Mouse (Mus musculus) neural tube, embryonic 12.5 days (tissue): ENCODE measurements around the gene Spire2. TPM values are rescaled to one million over a fixed set of nuclear protein-coding genes. Genes with fewer than 3 reads are reported as not detected.
"Not testable (repeated sequence)": the region's sequence is repeated elsewhere in the genome, so short reads cannot be mapped to it uniquely, and the experiment has no call there.

Experiments
- ATAC-seq: fragments of 200-750 bp; cut with Nextera tagmentation; 2 replicates; pipeline ENCODE4 v1.8.0; 2017; ENCODE audit warnings: low read depth, mild to moderate bottlenecking, moderate TSS enrichment, moderate library complexity; ENCODE audit not compliant: low FRiP score
- H3K27ac ChIP-seq: fragments of 300-500 bp; sonication (generic); 2 replicates; pipeline ENCODE4 v1.5.1; 2016
- H3K27me3 ChIP-seq: fragments of 300-500 bp; sonication (generic); replicated peaks from 2 replicates; pipeline ENCODE4 v1.6.1; 2016; ENCODE audit warnings: mild to moderate bottlenecking
- H3K36me3 ChIP-seq: fragments of 300-500 bp; sonication (generic); 2 replicates; pipeline ENCODE4 v1.6.1; 2016; ENCODE audit warnings: mild to moderate bottlenecking
- H3K4me1 ChIP-seq: fragments of 300-500 bp; sonication (generic); 2 replicates; pipeline ENCODE4 v1.6.1; 2016
- H3K4me2 ChIP-seq: fragments of 300-500 bp; sonication (generic); replicated peaks from 2 replicates; pipeline ENCODE4 v1.6.1; 2016; ENCODE audit warnings: mild to moderate bottlenecking
- H3K4me3 ChIP-seq: fragments of 300-500 bp; sonication (generic); 2 replicates; pipeline ENCODE4 v1.5.1; 2016
- H3K9ac ChIP-seq: fragments of 300-500 bp; sonication (generic); 2 replicates; pipeline ENCODE4 v1.6.1; 2016; ENCODE audit warnings: mild to moderate bottlenecking
- H3K9me3 ChIP-seq: fragments of 300-500 bp; sonication (generic); 2 replicates; pipeline ENCODE4 v1.6.1; 2016; ENCODE audit warnings: mild to moderate bottlenecking
- WGBS: fragments of 180-500 bp; shearing (Covaris S2); methylation state at CpG from one replicate; pipeline ENCODE4 v1.1.7; 2016; 5-methylcytosine and 5-hydroxymethylcytosine counted together
- polyA plus RNA-seq: library from polyadenylated mRNA; unstranded; fragments of >200 nt; fragmentation: Nextera tagmentation; extraction: Ambion mirVana; gene quantifications from 2 replicates; pipeline ENCODE4 v1.2.1, GENCODE M21; 2016

The Spire2 gene
- 35.6 and 38.3 TPM in 2 replicates for polyA plus RNA-seq

DNA sequence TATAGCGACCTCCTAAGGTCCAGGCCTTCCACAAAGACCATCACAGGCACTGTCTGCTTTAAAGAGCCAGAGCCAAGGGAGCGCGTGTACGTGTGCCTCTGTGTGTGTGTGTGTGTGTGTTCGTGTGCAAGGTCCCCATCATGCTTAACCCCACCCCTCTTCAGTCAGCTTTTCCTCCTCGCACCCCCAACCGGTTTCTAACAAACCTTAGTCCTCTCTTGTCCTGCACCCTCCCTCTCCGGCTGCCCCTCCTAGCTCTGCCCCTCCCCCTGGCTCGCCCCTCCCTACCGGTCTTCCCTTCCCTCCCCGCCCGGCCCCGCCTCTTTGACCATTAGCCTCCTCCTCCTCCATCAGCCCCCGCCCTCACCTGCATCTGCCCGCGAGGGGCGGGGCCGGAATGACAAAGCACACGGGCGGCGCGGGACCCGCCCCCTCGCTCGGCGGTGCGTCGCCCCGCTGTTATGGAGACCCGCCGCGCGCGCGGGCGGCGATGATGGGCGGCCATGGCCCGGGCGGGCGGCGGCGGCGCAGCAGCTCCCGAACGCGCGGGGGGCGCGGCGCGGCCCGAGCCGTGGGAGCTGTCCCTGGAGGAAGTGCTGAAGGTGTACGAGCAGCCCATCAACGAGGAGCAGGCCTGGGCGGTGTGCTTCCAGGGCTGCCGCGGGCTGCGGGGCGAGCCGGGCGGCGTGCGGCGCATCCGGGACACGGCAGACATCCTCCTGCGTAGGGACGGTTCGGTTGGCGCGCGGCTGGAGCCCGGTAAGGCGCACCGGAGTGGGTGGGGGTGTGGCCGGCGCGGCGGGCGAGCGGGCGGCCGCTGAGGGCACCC, at the start of gene Spire2:
Spire2 (plus strand) TSS at position 452 of the 829 bp plus-strand sequence.
- Histone ChIP-seq H3K9me3 (no peaks in the 10 kb centered on the region), H3K36me3 (no peaks in the 10 kb centered on the region), H3K4me1 (peaks cover 17% of the 10 kb centered on the region), H3K9ac (peak within 1 kb of the TSS; percentile 86), H3K4me3 (peak within 1 kb of the TSS; percentile 76), H3K27me3 (no peaks in the 10 kb centered on the region), H3K27ac (peak within 1 kb of the TSS; percentile 74), H3K4me2 (peak within 1 kb of the TSS; percentile 80)
- peak; percentile 85 for ATAC-seq
- WGBS, result under 1% methylated on average over 83 of the region's 85 CpGs

DNA sequence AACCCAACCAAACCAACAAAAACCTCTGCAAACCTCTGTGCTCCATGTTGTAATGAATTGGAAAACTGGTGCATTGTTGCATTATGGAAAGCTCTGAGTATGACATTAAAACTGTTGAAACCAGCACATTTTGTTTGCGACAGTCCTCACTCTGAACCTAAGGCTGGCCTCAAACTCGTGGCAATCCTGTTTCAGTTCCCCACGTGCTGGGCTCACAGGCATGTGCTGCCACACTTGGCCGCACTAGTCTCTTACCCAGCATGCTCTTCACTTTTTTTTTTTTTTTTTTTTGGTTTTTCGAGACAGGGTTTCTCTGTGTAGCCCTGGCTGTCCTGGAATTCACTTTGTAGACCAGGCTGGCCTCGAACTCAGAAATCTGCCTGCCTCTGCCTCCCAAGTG, 49.5 kb upstream of the Spire2 start:
- not testable (repeated sequence) for H3K4me3 ChIP-seq, H3K9me3 ChIP-seq, H3K27ac ChIP-seq, H3K4me2 ChIP-seq, H3K9ac ChIP-seq, H3K4me1 ChIP-seq, H3K27me3 ChIP-seq, ATAC-seq
- peaks cover 12% of the 10 kb centered on the region for H3K36me3 ChIP-seq
- 93% methylated on average over 5 of the region's 6 CpGs for WGBS

- 89% methylated on average over 7 of the region's 7 CpGs for WGBS
- no peak for ATAC-seq
- peaks cover 21% of the 10 kb centered on the region for H3K36me3 ChIP-seq
Observed at GRCm38 (mm10) chr8:123283991-123284390, 48.5 kb upstream of the Spire2 start.

DNA sequence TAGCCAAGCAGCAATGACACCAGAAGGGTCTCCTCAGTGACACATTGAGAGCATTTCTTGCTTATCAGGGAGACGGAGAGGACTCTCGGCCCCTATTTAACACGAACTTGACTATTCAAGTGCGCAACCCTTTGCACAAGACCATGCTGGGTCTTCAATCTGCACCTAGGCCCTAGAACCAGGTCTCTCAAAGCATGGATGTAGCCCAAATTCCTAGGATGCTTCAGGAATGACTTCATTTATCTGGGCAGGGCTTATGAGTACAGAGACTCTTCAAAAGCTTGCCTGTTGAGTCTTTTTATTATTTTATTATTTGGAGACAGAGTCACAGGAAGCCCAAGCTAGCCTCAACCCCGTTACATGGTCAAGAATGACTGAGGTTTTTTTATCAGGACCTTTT, 48.0 kb upstream of the Spire2 start:
- WGBS, result 94% methylated on average over 5 of the region's 5 CpGs

More at GRCm38 (mm10) chr8:123283991-123284390, 48.5 kb upstream of the Spire2 start:
- Histone ChIP-seq H3K27ac (no peak overlapping the region), H3K9ac (no peak overlapping the region), H3K4me1 (no peaks in the 10 kb centered on the region), H3K9me3 (no peaks in the 10 kb centered on the region), H3K4me3 (no peak overlapping the region), H3K4me2 (no peak overlapping the region), H3K27me3 (no peaks in the 10 kb centered on the region)

GRCm38 (mm10) chr8:123287362-123287761, 45.2 kb upstream of the Spire2 start:
- 95% methylated on average over 17 of the region's 17 CpGs for WGBS
- ATAC-seq, result no peak
- Histone ChIP-seq H3K9me3 (no peaks in the 10 kb centered on the region), H3K9ac (no peak overlapping the region), H3K4me2 (no peak overlapping the region), H3K27ac (no peak overlapping the region), H3K4me1 (no peaks in the 10 kb centered on the region), H3K4me3 (no peak overlapping the region), H3K27me3 (no peaks in the 10 kb centered on the region), H3K36me3 (peaks cover 30% of the 10 kb centered on the region)

More for the DNA sequence above, 48.0 kb upstream of the Spire2 start:
- Histone ChIP-seq H3K9ac (no peak overlapping the region), H3K4me1 (no peaks in the 10 kb centered on the region), H3K4me3 (no peak overlapping the region), H3K9me3 (no peaks in the 10 kb centered on the region), H3K36me3 (peaks cover 25% of the 10 kb centered on the region), H3K27ac (no peak overlapping the region), H3K27me3 (no peaks in the 10 kb centered on the region), H3K4me2 (no peak overlapping the region)
- no peak for ATAC-seq

GRCm38 (mm10) chr8:123290166-123290565, 42.3 kb upstream of the Spire2 start:
- H3K9me3 ChIP-seq, result no peaks in the 10 kb centered on the region
- no peak overlapping the region for H3K9ac ChIP-seq
- H3K27ac ChIP-seq, result no peak overlapping the region
- WGBS, result 84% methylated on average over 4 of the region's 4 CpGs
- H3K36me3 ChIP-seq, result peaks cover 41% of the 10 kb centered on the region
- ATAC-seq, result no peak
- H3K4me3 ChIP-seq, result no peak overlapping the region
- no peaks in the 10 kb centered on the region for H3K27me3 ChIP-seq
- H3K4me1 ChIP-seq, result no peaks in the 10 kb centered on the region
- H3K4me2 ChIP-seq, result no peak overlapping the region

DNA sequence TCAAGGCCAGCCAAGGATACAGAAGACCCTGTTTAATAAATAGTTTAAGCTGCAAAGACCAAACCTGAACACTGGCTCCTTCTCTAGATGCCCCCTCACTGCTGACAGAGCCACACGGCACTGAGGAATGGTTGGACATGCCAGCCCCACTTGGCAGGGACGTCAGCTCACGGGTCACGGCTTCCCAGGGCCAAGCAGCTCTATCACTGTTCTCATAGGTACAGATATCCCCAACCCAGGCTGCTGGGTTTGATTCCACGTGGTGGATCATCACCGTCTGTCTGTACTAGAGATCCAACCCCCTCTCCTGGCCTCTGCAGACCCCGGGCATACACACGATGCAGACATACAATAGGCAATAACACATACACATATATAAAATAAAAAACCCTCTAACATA, 41.8 kb upstream of the Spire2 start:
- 92% methylated on average over 8 of the region's 8 CpGs for WGBS
- H3K4me1 ChIP-seq, result no peaks in the 10 kb centered on the region
- H3K4me2 ChIP-seq, result no peak overlapping the region
- H3K9ac ChIP-seq, result no peak overlapping the region
- H3K27ac ChIP-seq, result no peak overlapping the region
- no peaks in the 10 kb centered on the region for H3K9me3 ChIP-seq
- peaks cover 45% of the 10 kb centered on the region for H3K36me3 ChIP-seq
- no peaks in the 10 kb centered on the region for H3K27me3 ChIP-seq
- no peak for ATAC-seq
- no peak overlapping the region for H3K4me3 ChIP-seq

DNA sequence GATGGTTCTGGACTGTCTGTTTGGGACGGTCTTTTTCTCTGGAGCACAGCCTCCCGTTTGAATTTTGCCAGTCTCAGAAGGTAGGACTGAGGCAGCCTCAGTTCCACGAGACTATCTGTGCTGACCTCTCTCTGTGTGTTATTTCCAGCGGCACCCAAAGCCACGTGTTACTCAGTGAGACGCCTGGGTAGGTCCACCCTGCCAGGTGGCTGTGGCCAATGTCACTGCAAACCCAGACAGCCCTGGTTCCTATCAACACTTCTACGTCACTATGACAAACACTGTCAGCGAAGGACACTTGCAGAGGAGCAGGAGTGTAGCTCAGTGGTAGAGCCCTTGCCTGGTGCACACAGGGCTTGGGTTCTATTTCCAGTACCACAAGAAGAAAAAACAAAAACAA, 40.8 kb upstream of the Spire2 start:
- Histone ChIP-seq H3K9me3 (no peaks in the 10 kb centered on the region), H3K27me3 (no peaks in the 10 kb centered on the region), H3K27ac (no peak overlapping the region), H3K9ac (no peak overlapping the region), H3K36me3 (peaks cover 50% of the 10 kb centered on the region), H3K4me3 (no peak overlapping the region), H3K4me1 (no peaks in the 10 kb centered on the region), H3K4me2 (no peak overlapping the region)
- WGBS, result 92% methylated on average over 8 of the region's 8 CpGs
- no peak for ATAC-seq

GRCm38 (mm10) chr8:123292281-123292680, 40.2 kb upstream of the Spire2 start:
- peaks cover 50% of the 10 kb centered on the region for H3K36me3 ChIP-seq
- H3K4me3 ChIP-seq, result no peak overlapping the region
- no peaks in the 10 kb centered on the region for H3K27me3 ChIP-seq
- H3K9me3 ChIP-seq, result no peaks in the 10 kb centered on the region
- H3K4me1 ChIP-seq, result no peaks in the 10 kb centered on the region
- WGBS, result 90% methylated on average over 3 of the region's 3 CpGs
- no peak overlapping the region for H3K4me2 ChIP-seq
- ATAC-seq, result no peak
- no peak overlapping the region for H3K9ac ChIP-seq
- H3K27ac ChIP-seq, result no peak overlapping the region

- Histone ChIP-seq H3K9ac (no peak overlapping the region), H3K4me2 (no peak overlapping the region), H3K9me3 (no peaks in the 10 kb centered on the region), H3K27ac (no peak overlapping the region), H3K36me3 (peaks cover 47% of the 10 kb centered on the region), H3K4me3 (no peak overlapping the region), H3K4me1 (no peaks in the 10 kb centered on the region), H3K27me3 (no peaks in the 10 kb centered on the region)
- 86% methylated on average over 2 of the region's 2 CpGs for WGBS
- ATAC-seq, result no peak
Observed at GRCm38 (mm10) chr8:123292785-123293184, 39.7 kb upstream of the Spire2 start.

GRCm38 (mm10) chr8:123298301-123298700, 34.2 kb upstream of the Spire2 start:
- peaks cover 20% of the 10 kb centered on the region for H3K36me3 ChIP-seq
- WGBS, result 94% methylated on average over 11 of the region's 11 CpGs
- no peaks in the 10 kb centered on the region for H3K27me3 ChIP-seq
- no peaks in the 10 kb centered on the region for H3K4me1 ChIP-seq
- no peak overlapping the region for H3K27ac ChIP-seq
- no peak overlapping the region for H3K9ac ChIP-seq
- H3K9me3 ChIP-seq, result no peaks in the 10 kb centered on the region
- ATAC-seq, result no peak
- no peak overlapping the region for H3K4me2 ChIP-seq
- no peak overlapping the region for H3K4me3 ChIP-seq

DNA sequence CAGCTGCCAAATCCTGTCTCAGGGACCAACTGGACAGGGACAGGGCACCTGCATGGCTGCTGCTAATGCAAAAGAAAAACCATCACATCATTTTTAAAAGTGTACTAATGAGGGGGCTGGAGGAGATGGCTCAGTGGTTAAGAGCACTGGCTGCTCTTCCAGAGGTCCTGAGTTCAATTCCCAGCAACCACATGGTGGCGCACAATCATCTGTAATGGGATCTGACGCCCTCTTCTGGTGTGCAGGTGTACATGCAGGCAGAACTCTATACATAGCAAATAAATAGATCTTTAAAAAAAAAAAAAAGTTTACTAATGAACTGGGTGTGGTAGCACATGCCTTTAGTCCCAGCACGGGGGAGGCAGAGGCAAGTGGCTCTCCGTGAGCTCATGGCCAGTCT, 23.8 kb upstream of the Spire2 start:
- no peak for ATAC-seq
- H3K4me1 ChIP-seq, result no peaks in the 10 kb centered on the region
- no peaks in the 10 kb centered on the region for H3K27me3 ChIP-seq
- no peak overlapping the region for H3K4me2 ChIP-seq
- WGBS, result 74% methylated on average over 4 of the region's 4 CpGs
- no peaks in the 10 kb centered on the region for H3K9me3 ChIP-seq
- H3K9ac ChIP-seq, result no peak overlapping the region
- H3K27ac ChIP-seq, result no peak overlapping the region
- no peak overlapping the region for H3K4me3 ChIP-seq
- peaks cover 32% of the 10 kb centered on the region for H3K36me3 ChIP-seq
